8 mouse cellular contexts compared by ENCODE assay signal in the genomic region with DNA sequence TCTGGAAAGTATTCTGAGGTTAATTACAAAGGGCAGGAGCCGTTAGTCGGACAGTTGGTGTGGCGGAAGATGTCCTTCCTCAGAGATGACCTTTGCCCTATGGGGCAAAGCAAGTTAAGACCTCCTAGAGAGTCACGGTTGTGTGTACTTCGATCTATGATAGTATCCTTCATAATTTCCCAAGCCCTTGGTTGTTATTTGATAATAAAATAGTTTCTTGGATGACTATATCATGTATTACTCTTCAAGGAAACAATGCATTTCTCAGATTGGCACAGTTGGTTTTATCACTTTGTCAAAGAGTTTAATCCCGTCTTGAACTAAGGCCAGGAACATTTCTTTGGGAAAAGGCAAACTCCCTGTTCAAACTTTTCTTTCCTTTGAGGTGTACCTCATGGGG. TPM values are rescaled to one million over a fixed set of nuclear protein-coding genes. Genes with fewer than 3 reads are reported as not detected.
A peak's percentile ranks its signal among the peaks of the same experiment; 100 is the strongest.
DNase-seq lines count a peak whose midpoint lies in the region; ATAC-seq and TF ChIP-seq lines count a peak whose summit lies in the region.

A gene (minus strand): TSS at position 101 of the 400 bp plus-strand sequence.

- H3K27me3 ChIP-seq in thymus, adult 2 months (ENCODE audit: control insufficient read depth, insufficient read depth, low read length) = no peaks in the 10 kb centered on the region
- no peaks in the 10 kb centered on the region for H3K27me3 ChIP-seq in intestine, postnatal 0 days (replicated peaks; ENCODE audit: control insufficient read depth, insufficient read depth, low read length)
- no peaks in the 10 kb centered on the region for H3K27me3 ChIP-seq in midbrain, embryonic 11.5 days (ENCODE audit: control insufficient read depth, insufficient read depth, low read length)

- H3K9me3 ChIP-seq in intestine, postnatal 0 days (ENCODE audit: control insufficient read depth) = no peaks in the 10 kb centered on the region
- H3K9me3 ChIP-seq in midbrain, embryonic 11.5 days (ENCODE audit: control insufficient read depth, low read length) = no peaks in the 10 kb centered on the region

- 87% methylated on average over 6 of the region's 6 CpGs for WGBS in thymus, adult 2 months
- 51% methylated on average over 6 of the region's 6 CpGs for WGBS in intestine, postnatal 0 days
- WGBS in midbrain, embryonic 11.5 days = 61% methylated on average over 6 of the region's 6 CpGs

- H3K4me2 ChIP-seq in intestine, postnatal 0 days (replicated peaks; ENCODE audit: low read depth) = peak within 1 kb of the TSS; percentile 91
- H3K4me2 ChIP-seq in midbrain, embryonic 11.5 days = peak within 1 kb of the TSS; percentile 65

- no peak for TF ChIP-seq CTCF in thymus, adult 2 months (IDR thresholded peaks at IDR 0.05; ENCODE audit: borderline replicate concordance, control insufficient read depth, extremely low read depth, insufficient read depth, low read length, poor library complexity)
- TF ChIP-seq CTCF in intestine, postnatal 0 days (IDR thresholded peaks at IDR 0.05; ENCODE audit: low read depth) = no peak

- H3K27ac ChIP-seq in thymus, adult 2 months (ENCODE audit: control insufficient read depth, insufficient read depth, low read length) = peak within 1 kb of the TSS; percentile 12; the same call in 1 of the 2 replicates
- no peak within 1 kb of the TSS; the same call in 1 of the 2 replicates for H3K27ac ChIP-seq in intestine, postnatal 0 days (ENCODE audit: low read depth, low read length)
- H3K27ac ChIP-seq in midbrain, embryonic 11.5 days (ENCODE audit: low read depth, low read length) = 0 out of 2 replicates have a peak within 1 kb of the TSS, but pooled peaks have one; percentile 14

- DNase-seq in frontal cortex, adult 2 months (ENCODE audit: extremely low spot score in 1 of 2, low spot score in 1 of 2) = no peak
- no peak for DNase-seq in frontal cortex, postnatal 10 days (ENCODE audit: low spot score in 2 of 2)
- DNase-seq in thymus, adult 2 months = no peak
- DNase-seq in thymus, postnatal 25 days = no peak
- DNase-seq in midbrain, embryonic 11.5 days (ENCODE audit: low spot score, missing footprints) = no peak
- DNase-seq in cerebellum, postnatal 25 days = no peak
- DNase-seq in urinary bladder, adult 18-20 months (ENCODE audit: low spot score in 2 of 2) = no peak

- peaks cover 13% of the 10 kb centered on the region for H3K36me3 ChIP-seq in thymus, adult 2 months (ENCODE audit: control insufficient read depth, insufficient read depth, low read length)
- H3K36me3 ChIP-seq in intestine, postnatal 0 days (ENCODE audit: control insufficient read depth, insufficient read depth) = peaks cover 12% of the 10 kb centered on the region; the same call in 1 of the 2 replicates
- H3K36me3 ChIP-seq in midbrain, embryonic 11.5 days (ENCODE audit: control insufficient read depth, insufficient read depth, low read length) = peaks cover 2% of the 10 kb centered on the region

- no peak for TF ChIP-seq POLR2A in thymus, adult 2 months (IDR thresholded peaks at IDR 0.05; ENCODE audit: control insufficient read depth, extremely low read depth, insufficient read depth, low read length, poor library complexity)

- peak within 1 kb of the TSS; percentile 51 for H3K4me3 ChIP-seq in thymus, adult 2 months (ENCODE audit: control insufficient read depth, insufficient read depth, low read length)
- peak within 1 kb of the TSS; percentile 60 for H3K4me3 ChIP-seq in intestine, postnatal 0 days (ENCODE audit: low read depth, low read length)
- H3K4me3 ChIP-seq in midbrain, embryonic 11.5 days (ENCODE audit: low read depth, low read length) = peak within 1 kb of the TSS; percentile 71

- H3K9ac ChIP-seq in intestine, postnatal 0 days (ENCODE audit: low read depth, low read length) = peak within 1 kb of the TSS; percentile 49
- peak within 1 kb of the TSS; percentile 67 for H3K9ac ChIP-seq in midbrain, embryonic 11.5 days (ENCODE audit: low read length)

- H3K4me1 ChIP-seq in thymus, adult 2 months (replicated peaks; ENCODE audit: control insufficient read depth, insufficient read depth, low read length) = peaks cover 7% of the 10 kb centered on the region
- 0 out of 2 replicates have a peak, but pooled peaks cover 6% of the 10 kb centered on the region for H3K4me1 ChIP-seq in intestine, postnatal 0 days (replicated peaks; ENCODE audit: control insufficient read depth, insufficient read depth, low read length)
- peaks cover 8% of the 10 kb centered on the region for H3K4me1 ChIP-seq in midbrain, embryonic 11.5 days (ENCODE audit: control insufficient read depth, insufficient read depth, low read length)

- peak; percentile 27; the same call in 1 of the 2 replicates for ATAC-seq in intestine, postnatal 0 days
- peak; percentile 33; the same call in 1 of the 2 replicates for ATAC-seq in midbrain, embryonic 11.5 days (ENCODE audit: low FRiP score)

RNA-seq across cellular contexts. Expression of the gene that starts here (rescaled TPM):
- 18.9 and 20.4 TPM in 2 replicates for polyA plus RNA-seq in frontal cortex, adult 2 months (2012; rRNA removed)
- polyA plus RNA-seq in thymus, adult 2 months (2012; rRNA removed) = 19.6 and 21.2 TPM in 2 replicates
- 10.4 and 11.6 TPM in 2 replicates for polyA plus RNA-seq in intestine, postnatal 0 days (2015; fragmentation: Nextera tagmentation; extraction: Ambion mirVana)
- polyA plus RNA-seq in midbrain, embryonic 11.5 days (2014; fragmentation: Nextera tagmentation; extraction: Ambion mirVana) = 28.9 and 31.1 TPM in 2 replicates
